Mouse (Mus musculus): ENCODE measurements around the gene Hspb6.

The Hspb6 gene

GRCm38 (mm10) chr7:30553021-30553589, 1.1 kb downstream of the Hspb6 start:
- WGBS = 1% methylated on average over 23 of the region's 23 CpGs

- 80% methylated on average over 22 of the region's 22 CpGs for whole genome bisulfite sequencing
Measured at GRCm38 (mm10) chr7:30553810-30554584, 2.0 kb downstream of the Hspb6 start.

- 90% methylated on average over 18 of the region's 18 CpGs for WGBS
Measured at GRCm38 (mm10) chr7:30556894-30557536, 5.0 kb downstream of the Hspb6 start.

- 69% methylated on average over 13 of the region's 13 CpGs for WGBS
Measured at GRCm38 (mm10) chr7:30557901-30558514, 6.0 kb downstream of the Hspb6 start.

GRCm38 (mm10) chr7:30558656-30559442, 6.9 kb downstream of the Hspb6 start:
- WGBS = 3% methylated on average over 12 of the region's 12 CpGs

- under 1% methylated on average over 20 of the region's 20 CpGs for WGBS
Measured at GRCm38 (mm10) chr7:30559443-30559954, 7.5 kb downstream of the Hspb6 start, which contains the start of gene Lin37. TSS of gene Lin37 (minus strand) at chr7:30559838.

GRCm38 (mm10) chr7:30560296-30560695, 8.3 kb downstream of the Hspb6 start:
- 55% methylated on average over 2 of the region's 2 CpGs for WGBS

- under 1% methylated on average over 27 of the region's 27 CpGs for WGBS
Measured at GRCm38 (mm10) chr7:30562526-30563116, 10.6 kb downstream of the Hspb6 start.

- under 1% methylated on average over 45 of the region's 45 CpGs for WGBS
Measured at GRCm38 (mm10) chr7:30563117-30563905, 11.3 kb downstream of the Hspb6 start, which contains the start of the genes U2af1l4, Gm49396 and Psenen. TSS of gene U2af1l4 (plus strand) at chr7:30563301. TSS of gene Gm49396 (plus strand) at chr7:30563344. TSS of gene Psenen (minus strand) at chr7:30563627.

- WGBS = 20% methylated on average over 6 of the region's 6 CpGs
Measured at GRCm38 (mm10) chr7:30563906-30564280, 11.9 kb downstream of the Hspb6 start.

- WGBS = 95% methylated on average over 12 of the region's 12 CpGs
Measured at GRCm38 (mm10) chr7:30564970-30565571, 13.1 kb downstream of the Hspb6 start, which contains the start of gene Igflr1. TSS of gene Igflr1 (plus strand) at chr7:30565427.

GRCm38 (mm10) chr7:30566033-30566432, 14.1 kb downstream of the Hspb6 start:
- WGBS = 85% methylated on average over 9 of the region's 9 CpGs

GRCm38 (mm10) chr7:30567555-30567954, 15.6 kb downstream of the Hspb6 start:
- WGBS = 86% methylated on average over 11 of the region's 11 CpGs

GRCm38 (mm10) chr7:30572389-30572788, 20.4 kb downstream of the Hspb6 start:
- 81% methylated on average over 5 of the region's 5 CpGs for WGBS

GRCm38 (mm10) chr7:30572969-30573368, 21.0 kb downstream of the Hspb6 start:
- 35% methylated on average over 2 of the region's 2 CpGs for WGBS

- 90% methylated on average over 8 of the region's 8 CpGs for WGBS
Measured at GRCm38 (mm10) chr7:30579950-30580349, 28.0 kb downstream of the Hspb6 start.

- 95% methylated on average over 16 of the region's 16 CpGs for WGBS
Measured at GRCm38 (mm10) chr7:30581547-30581946, 29.6 kb downstream of the Hspb6 start.

GRCm38 (mm10) chr7:30584339-30584738, 32.4 kb downstream of the Hspb6 start:
- WGBS = 90% methylated on average over 10 of the region's 10 CpGs

- 93% methylated on average over 7 of the region's 7 CpGs for WGBS
Measured at GRCm38 (mm10) chr7:30585170-30585569, 33.2 kb downstream of the Hspb6 start.
